29 mouse cellular contexts compared by ENCODE assay signal in genomic region chr9:61885964-61886363, GRCm38 (mm10). TPM values are rescaled to one million over a fixed set of nuclear protein-coding genes. Genes with fewer than 3 reads are reported as not detected.
A peak's percentile ranks its signal among the peaks of the same experiment; 100 is the strongest.
DNase-seq lines count a peak whose midpoint lies in the region; ATAC-seq and TF ChIP-seq lines count a peak whose summit lies in the region.
"Had no signal": no experiment of that assay in that cellular context is flagged by ENCODE, and none has a peak within 500 bp of the region (broad histone marks: within the 10 kb centered on the region; RNA-seq: fewer than 3 reads in every experiment).

No protein-coding gene starts in this region.

- no peaks in the 10 kb centered on the region for H3K36me3 ChIP-seq in midbrain, embryonic 10.5 days
- no peaks in the 10 kb centered on the region for H3K36me3 ChIP-seq in midbrain, postnatal 0 days (ENCODE audit: insufficient read depth, low read length)
- H3K36me3 ChIP-seq: embryonic facial prominence, embryonic 13.5 days; embryonic facial prominence, embryonic 15.5 days; forebrain, embryonic 10.5 days; forebrain, embryonic 12.5 days; G1E had no signal

- ATAC-seq in midbrain, postnatal 0 days (ENCODE audit: low FRiP score), result no peak
- 0 out of 2 replicates have a peak, but pooled peaks have one; percentile 27 for ATAC-seq in megakaryocyte, adult 5-6 weeks (ENCODE audit: poor library complexity, severe bottlenecking)
- ATAC-seq: activated CD4-positive, CD25-positive, alpha-beta regulatory T cell, adult 4 months; CD4-positive, CD25-positive, alpha-beta regulatory T cell, adult 4 months; forebrain, embryonic 14.5 days; Patski had no signal

- H3K27me3 ChIP-seq in midbrain, embryonic 10.5 days (ENCODE audit: low read depth, poor library complexity, severe bottlenecking), result no peaks in the 10 kb centered on the region
- no peaks in the 10 kb centered on the region for H3K27me3 ChIP-seq in midbrain, postnatal 0 days (ENCODE audit: insufficient read depth, low read length)
- H3K27me3 ChIP-seq: CH12.LX, Patski had no signal

- peak; percentile 95 for DNase-seq in heart, adult 11 months
- no peak for DNase-seq in heart, postnatal 25 days (ENCODE audit: low spot score)
- DNase-seq in layer of hippocampus, adult 11-12 months (ENCODE audit: low spot score), result peak; percentile 53
- no peak for DNase-seq in layer of hippocampus, postnatal 10 days (ENCODE audit: low spot score in 2 of 2)
- DNase-seq in midbrain, embryonic 10.5 days (ENCODE audit: low spot score), result no peak
- no peak for DNase-seq in midbrain, postnatal 0 days (ENCODE audit: low spot score)
- no peak for DNase-seq in left cerebral cortex, adult 18-20 months (ENCODE audit: low spot score in 2 of 2)
- DNase-seq: adrenal gland, adult 8-10 months; adrenal gland, postnatal 14 days; adrenal gland, postnatal 36 days; B cell, adult 2 months; cerebellum, adult 11 months; cerebellum, adult 18-20 months; cerebellum, adult 8-10 months; cerebellum, adult 9-11 months; cerebellum, postnatal 36 days; embryo, embryonic 11 days had no signal

- peaks cover 15% of the 10 kb centered on the region for H3K4me1 ChIP-seq in midbrain, embryonic 10.5 days
- no peaks in the 10 kb centered on the region for H3K4me1 ChIP-seq in midbrain, postnatal 0 days (ENCODE audit: insufficient read depth, low read length)

- WGBS in midbrain, embryonic 10.5 days, result 87% methylated on average over 7 of the region's 7 CpGs
- WGBS in midbrain, postnatal 0 days, result 89% methylated on average over 7 of the region's 7 CpGs

- no peak overlapping the region for H3K4me2 ChIP-seq in midbrain, postnatal 0 days (ENCODE audit: low read depth, low read length, poor library complexity, severe bottlenecking)
- H3K4me2 ChIP-seq: embryonic facial prominence, embryonic 13.5 days; embryonic facial prominence, embryonic 15.5 days; forebrain, embryonic 12.5 days had no signal

- intact Hi-C loops in heart, postnatal 25 days (cut with DNase I), result no loop called here

- no peaks in the 10 kb centered on the region for H3K9me3 ChIP-seq in midbrain, embryonic 10.5 days (replicated peaks)
- H3K9me3 ChIP-seq in midbrain, postnatal 0 days (ENCODE audit: low read length), result no peaks in the 10 kb centered on the region
- H3K9me3 ChIP-seq: embryonic facial prominence, embryonic 13.5 days; embryonic facial prominence, embryonic 15.5 days; forebrain, embryonic 10.5 days; forebrain, embryonic 12.5 days; G1E had no signal

- H3K4me3 ChIP-seq in midbrain, embryonic 10.5 days, result no peak overlapping the region
- H3K4me3 ChIP-seq in midbrain, postnatal 0 days (ENCODE audit: low read depth, low read length), result no peak overlapping the region
- H3K4me3 ChIP-seq: embryonic facial prominence, embryonic 13.5 days; embryonic facial prominence, embryonic 15.5 days; erythroblast, embryonic 14.5 days; forebrain, embryonic 10.5 days; forebrain, embryonic 12.5 days had no signal

- H3K9ac ChIP-seq in midbrain, postnatal 0 days (replicated peaks; ENCODE audit: low read length, poor library complexity, severe bottlenecking), result no peak overlapping the region
- H3K9ac ChIP-seq: embryonic facial prominence, embryonic 13.5 days; embryonic facial prominence, embryonic 15.5 days; forebrain, embryonic 12.5 days had no signal

- TF ChIP-seq CTCF in midbrain, postnatal 0 days (IDR thresholded peaks at IDR 0.05), result no peak

- H3K27ac ChIP-seq in midbrain, embryonic 10.5 days (replicated peaks), result peak overlapping the region; percentile 49; the same call in 1 of the 2 replicates
- no peak overlapping the region for H3K27ac ChIP-seq in midbrain, postnatal 0 days (ENCODE audit: low read depth, low read length)
- H3K27ac ChIP-seq: embryonic facial prominence, embryonic 13.5 days; forebrain, embryonic 12.5 days had no signal

RNA-seq across cellular contexts. Expression of gene Rplp1, which starts 28.4 kb away (rescaled TPM):
- 1,000 to 10,000 TPM; 1,445 to 1,467 TPM for total RNA-seq in heart, postnatal 25 days (2021)
- total RNA-seq in layer of hippocampus, postnatal 10 days (2021), result 1,000 to 10,000 TPM; 1,537 to 1,633 TPM
- 965 and 1,195 TPM in 2 replicates for polyA plus RNA-seq in midbrain, embryonic 10.5 days (2016; fragmentation: Nextera tagmentation; extraction: Ambion mirVana)
- total RNA-seq in midbrain, postnatal 0 days (2014; rRNA removed), result 3,080 and 3,220 TPM in 2 replicates
- 983 and 1,053 TPM in 2 replicates for polyA plus RNA-seq in midbrain, postnatal 0 days (2015; fragmentation: Nextera tagmentation; extraction: Ambion mirVana)
- 1,617 and 1,884 TPM in 2 replicates for total RNA-seq in megakaryocyte, adult 5-6 weeks (2015)
- 3,108 and 3,204 TPM in 2 replicates for total RNA-seq in megakaryocyte, adult 5-6 weeks (2017)
- 1,000 to 10,000 TPM; 1,463 to 1,514 TPM for total RNA-seq in left cerebral cortex, adult 18-20 months (2021)

Comparison
In these comparisons a context has a peak if more than half of its experiments do, and no peak if none do; other contexts are left out.
1. DNase-seq: peak in heart, adult 11 months (single experiment) and layer of hippocampus, adult 11-12 months (single experiment); none in heart, postnatal 25 days (single experiment), layer of hippocampus, postnatal 10 days (0 of 2), midbrain, embryonic 10.5 days (single experiment), midbrain, postnatal 0 days (single experiment) and left cerebral cortex, adult 18-20 months (0 of 2).